Mouse (Mus musculus): ENCODE measurements around the gene Fam129b. TPM values are rescaled to one million over a fixed set of nuclear protein-coding genes. Genes with fewer than 3 reads are reported as not detected.

The Fam129b gene
- total and polyA plus RNA-seq, 3 experiments, result 17.5 to 20.0 TPM; not detected in 1

GRCm38 (mm10) chr2:32907442-32907841, 31.5 kb downstream of the Fam129b start:
- Histone ChIP-seq H3K79me2 (ENCODE audit: control insufficient read depth, insufficient read depth, low read length, poor library complexity) (no peaks in the 10 kb centered on the region), H3K27me3 (ENCODE audit: control insufficient read depth in 1 of 2, insufficient read depth in 2 of 2, low read length in 2 of 2) (no peaks in the 10 kb centered on the region), H3K9me3 (replicated peaks; ENCODE audit: insufficient read depth, low read length) (no peaks in the 10 kb centered on the region), H3K4me1 (ENCODE audit: control insufficient read depth in 1 of 2, insufficient read depth in 2 of 2, low read length in 2 of 2) (peaks cover 16 to 25% of the 10 kb centered on the region in 2 experiments), H3K9ac (ENCODE audit: control insufficient read depth, low read depth, low read length, poor library complexity, severe bottlenecking) (no peak overlapping the region), H3K27ac (ENCODE audit: control insufficient read depth, low read depth, low read length) (no peak overlapping the region), H3K4me3 (ENCODE audit: control insufficient read depth in 1 of 2, insufficient read depth in 1 of 2, low read depth in 2 of 2, low read length in 2 of 2) (no peak overlapping the region), H3K36me3 (ENCODE audit: control insufficient read depth in 1 of 2, insufficient read depth in 2 of 2, low read length in 2 of 2) (peaks cover 0 to 17% of the 10 kb centered on the region in 2 experiments; a peak in 2 of 4 replicates)
- TF ChIP-seq ZMIZ1 (IDR thresholded peaks at IDR 0.05; ENCODE audit: low read depth, low read length) (no peak), CTCF (IDR thresholded peaks at IDR 0.05 in 2 of 3, conservative IDR thresholded peaks at IDR 0.05 in 1 of 3; ENCODE audit: control insufficient read depth in 1 of 3, insufficient read depth in 1 of 3, low read depth in 2 of 3, low read length in 3 of 3, poor library complexity in 1 of 3, severe bottlenecking in 1 of 3) (no peak), MAX (IDR thresholded peaks at IDR 0.05; ENCODE audit: low read length) (no peak), RCOR1 (IDR thresholded peaks at IDR 0.05; ENCODE audit: low read depth, low read length) (no peak), MEF2A (IDR thresholded peaks at IDR 0.05; ENCODE audit: extremely low read depth, insufficient replicate concordance, low read depth, low read length, poor library complexity, severe bottlenecking) (no peak), UBTF (IDR thresholded peaks at IDR 0.05; ENCODE audit: borderline replicate concordance, insufficient read depth, low read depth, low read length) (no peak), ETS1 (IDR thresholded peaks at IDR 0.05; ENCODE audit: low read depth, low read length) (no peak), JUND (IDR thresholded peaks at IDR 0.05; ENCODE audit: low read depth, low read length) (no peak), TCF12 (IDR thresholded peaks at IDR 0.05; ENCODE audit: low read depth, low read length) (no peak), SIN3A (IDR thresholded peaks at IDR 0.05; ENCODE audit: low read length) (no peak), ZC3H11A (IDR thresholded peaks at IDR 0.05; ENCODE audit: low read depth, low read length) (no peak)
- no peak for DNase-seq (ENCODE audit: low read depth, low spot score)

GRCm38 (mm10) chr2:32908272-32908671, 32.4 kb downstream of the Fam129b start:
- TF ChIP-seq RCOR1 (IDR thresholded peaks at IDR 0.05; ENCODE audit: low read depth, low read length) (no peak), GABPA (IDR thresholded peaks at IDR 0.05; ENCODE audit: low read depth, low read length) (no peak), ETS1 (IDR thresholded peaks at IDR 0.05; ENCODE audit: low read depth, low read length) (no peak), USF2 (IDR thresholded peaks at IDR 0.05; ENCODE audit: borderline replicate concordance in 1 of 2, insufficient read depth in 1 of 2, low read depth in 1 of 2, low read length in 2 of 2) (no peak), MAFK (IDR thresholded peaks at IDR 0.05; ENCODE audit: borderline replicate concordance, low read depth, low read length) (no peak), MAX (IDR thresholded peaks at IDR 0.05; ENCODE audit: low read length) (no peak), BHLHE40 (IDR thresholded peaks at IDR 0.05; ENCODE audit: borderline replicate concordance, low read depth, low read length) (no peak), TAL1 (IDR thresholded peaks at IDR 0.05; ENCODE audit: low read length) (no peak), EP300 (IDR thresholded peaks at IDR 0.05; ENCODE audit: low read depth in 1 of 2, low read length in 2 of 2) (no peak), ZC3H11A (IDR thresholded peaks at IDR 0.05; ENCODE audit: low read depth, low read length) (no peak), POLR2A (IDR thresholded peaks at IDR 0.05; ENCODE audit: control insufficient read depth in 1 of 2, insufficient read depth in 1 of 2, low read depth in 1 of 2, low read length in 2 of 2, poor library complexity in 1 of 2) (no peak), JUND (IDR thresholded peaks at IDR 0.05; ENCODE audit: low read depth, low read length) (no peak), HCFC1 (IDR thresholded peaks at IDR 0.05; ENCODE audit: low read depth, low read length) (no peak)
- Histone ChIP-seq H3K4me3 (ENCODE audit: control insufficient read depth in 1 of 2, insufficient read depth in 1 of 2, low read depth in 2 of 2, low read length in 2 of 2) (no peak overlapping the region), H3K36me3 (ENCODE audit: control insufficient read depth in 1 of 2, insufficient read depth in 2 of 2, low read length in 2 of 2) (peaks cover 0 to 16% of the 10 kb centered on the region in 2 experiments; a peak in 2 of 4 replicates), H3K79me2 (ENCODE audit: control insufficient read depth, insufficient read depth, low read length, poor library complexity) (no peaks in the 10 kb centered on the region), H3K27me3 (ENCODE audit: control insufficient read depth in 1 of 2, insufficient read depth in 2 of 2, low read length in 2 of 2) (no peaks in the 10 kb centered on the region), H3K4me1 (ENCODE audit: control insufficient read depth in 1 of 2, insufficient read depth in 2 of 2, low read length in 2 of 2) (peaks cover 14 to 22% of the 10 kb centered on the region in 2 experiments), H3K27ac (ENCODE audit: control insufficient read depth, low read depth, low read length) (no peak overlapping the region), H3K9ac (ENCODE audit: control insufficient read depth, low read depth, low read length, poor library complexity, severe bottlenecking) (no peak overlapping the region), H3K9me3 (replicated peaks; ENCODE audit: insufficient read depth, low read length) (no peaks in the 10 kb centered on the region)
- no peak for DNase-seq (ENCODE audit: low read depth, low spot score)
